Mouse (Mus musculus) c-Kit-positive CD71-negative TER-119-negative erythroid progenitor cells, embryonic 14.5 days (primary cell): ENCODE results near the gene Unk.
"Not testable (repeated sequence)": the region's sequence is repeated elsewhere in the genome, so short reads cannot be mapped to it uniquely, and the experiment has no call there.

Experiments used
- DNase-seq: peaks from one replicate; pipeline ENCODE4 v3.0.0-alpha.2; 2013; ENCODE audit warnings: low read depth

The Unk gene

GRCm38 (mm10) chr11:116010146-116010545 is 20.0 kb upstream of the Unk start:
- DNase-seq = no peak

GRCm38 (mm10) chr11:116010948-116011347 is 19.2 kb upstream of the Unk start:
- DNase-seq = no peak

GRCm38 (mm10) chr11:116011529-116012261 is 18.4 kb upstream of the Unk start:
- no peak for DNase-seq

DNA sequence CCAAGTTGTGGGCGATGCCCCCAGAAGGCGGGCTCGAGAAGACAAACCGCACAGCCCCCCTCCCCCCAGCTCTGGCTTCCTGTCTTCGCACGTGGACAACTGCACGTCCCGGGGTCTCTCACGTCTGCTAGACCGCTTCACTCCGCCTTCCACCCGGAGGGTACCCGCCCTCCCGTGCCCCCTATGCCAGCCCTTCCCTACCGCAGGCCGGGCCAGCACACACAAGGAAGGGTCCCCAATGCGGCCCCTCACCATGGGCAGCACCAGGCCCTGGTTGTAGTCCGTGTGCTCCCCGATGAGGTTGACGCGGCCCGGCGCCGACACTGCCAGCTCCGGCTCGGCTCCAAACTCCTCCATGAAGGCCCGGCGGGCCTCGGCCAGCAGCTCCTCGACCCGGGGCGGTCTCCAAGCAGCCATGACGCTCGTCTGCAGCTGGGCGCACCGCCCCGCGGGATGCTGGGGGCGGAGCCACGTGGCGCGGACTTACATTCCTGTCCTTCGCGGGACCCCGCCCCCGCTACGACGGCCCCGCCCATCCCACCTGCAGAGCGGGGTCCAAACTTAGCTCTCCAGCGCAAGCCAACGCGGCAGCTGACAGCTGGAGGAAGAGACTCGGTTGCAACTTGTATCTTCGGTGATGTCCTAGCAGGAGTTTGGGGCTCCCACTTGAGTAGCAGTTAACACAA is 17.7 kb upstream of the Unk start, which contains the start of gene Galk1:
Galk1 (minus strand) TSS at position 458 of the 686 bp plus-strand sequence.
- peak; percentile 76 for DNase-seq

- no peak for DNase-seq
Observed at GRCm38 (mm10) chr11:116014821-116015220, 15.3 kb upstream of the Unk start.

DNA sequence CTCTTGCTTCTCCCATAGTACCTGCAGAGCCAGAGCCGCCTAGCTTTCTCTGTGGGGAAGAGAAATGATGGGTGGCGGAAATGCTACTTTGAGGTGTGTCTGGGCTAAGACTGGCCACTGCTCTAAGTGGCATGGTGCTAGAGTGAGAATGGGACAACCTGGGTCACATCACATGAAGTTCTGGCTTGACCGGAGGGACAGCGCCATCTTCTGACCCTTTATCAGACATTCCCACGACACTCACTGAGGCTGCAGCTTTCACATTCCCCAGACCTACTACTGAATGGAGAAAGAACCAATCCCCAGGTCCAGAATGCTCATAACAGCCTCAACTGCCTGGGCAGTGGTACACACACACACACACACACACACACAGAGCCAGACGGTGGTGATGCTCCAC is 12.0 kb upstream of the Unk start:
- no peak for DNase-seq

DNA sequence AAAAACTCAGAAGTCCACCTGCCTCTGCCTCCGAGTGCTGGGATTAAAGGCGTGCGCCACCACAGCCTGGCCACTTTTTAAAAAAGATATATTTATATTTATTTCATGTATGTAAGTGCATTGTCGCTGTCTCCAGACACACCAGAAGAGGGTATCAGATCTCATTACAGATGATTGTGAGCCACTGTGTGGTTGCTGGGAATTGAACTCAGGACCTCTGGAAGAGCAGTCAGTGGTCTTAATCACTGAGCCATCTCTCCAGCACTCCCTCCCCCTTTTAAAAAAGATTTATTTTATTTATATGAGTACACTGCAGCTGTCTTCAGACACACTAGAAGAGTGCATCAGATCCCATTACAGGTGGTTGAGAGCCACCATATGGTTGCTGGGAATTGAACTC is 11.3 kb upstream of the Unk start:
- DNase-seq = not testable (repeated sequence)

DNA sequence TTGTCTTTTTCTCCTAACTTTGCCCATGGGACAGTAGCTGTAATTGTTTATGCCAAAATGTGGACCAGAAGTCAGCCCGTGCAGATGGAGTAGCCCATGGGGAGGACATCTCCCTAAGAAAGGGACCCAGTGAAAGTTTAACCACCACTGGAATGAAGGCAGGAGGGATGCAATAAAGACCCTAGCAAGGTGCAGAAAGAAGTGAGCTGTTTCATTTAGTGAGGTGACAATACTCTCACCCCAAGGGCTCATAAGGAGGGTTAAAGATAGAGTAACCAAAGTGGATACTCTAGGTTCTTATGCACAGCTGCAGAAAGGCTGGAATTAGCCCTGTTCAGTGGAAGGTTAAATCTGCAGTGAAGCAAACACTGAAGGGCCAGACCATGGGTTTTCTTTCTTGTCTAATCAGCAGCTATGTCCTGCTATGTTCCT is 10.7 kb upstream of the Unk start:
- DNase-seq = no peak

GRCm38 (mm10) chr11:116019976-116020411 is 10.1 kb upstream of the Unk start:
- DNase-seq = no peak

GRCm38 (mm10) chr11:116020519-116020922 is 9.6 kb upstream of the Unk start:
- no peak for DNase-seq

DNA sequence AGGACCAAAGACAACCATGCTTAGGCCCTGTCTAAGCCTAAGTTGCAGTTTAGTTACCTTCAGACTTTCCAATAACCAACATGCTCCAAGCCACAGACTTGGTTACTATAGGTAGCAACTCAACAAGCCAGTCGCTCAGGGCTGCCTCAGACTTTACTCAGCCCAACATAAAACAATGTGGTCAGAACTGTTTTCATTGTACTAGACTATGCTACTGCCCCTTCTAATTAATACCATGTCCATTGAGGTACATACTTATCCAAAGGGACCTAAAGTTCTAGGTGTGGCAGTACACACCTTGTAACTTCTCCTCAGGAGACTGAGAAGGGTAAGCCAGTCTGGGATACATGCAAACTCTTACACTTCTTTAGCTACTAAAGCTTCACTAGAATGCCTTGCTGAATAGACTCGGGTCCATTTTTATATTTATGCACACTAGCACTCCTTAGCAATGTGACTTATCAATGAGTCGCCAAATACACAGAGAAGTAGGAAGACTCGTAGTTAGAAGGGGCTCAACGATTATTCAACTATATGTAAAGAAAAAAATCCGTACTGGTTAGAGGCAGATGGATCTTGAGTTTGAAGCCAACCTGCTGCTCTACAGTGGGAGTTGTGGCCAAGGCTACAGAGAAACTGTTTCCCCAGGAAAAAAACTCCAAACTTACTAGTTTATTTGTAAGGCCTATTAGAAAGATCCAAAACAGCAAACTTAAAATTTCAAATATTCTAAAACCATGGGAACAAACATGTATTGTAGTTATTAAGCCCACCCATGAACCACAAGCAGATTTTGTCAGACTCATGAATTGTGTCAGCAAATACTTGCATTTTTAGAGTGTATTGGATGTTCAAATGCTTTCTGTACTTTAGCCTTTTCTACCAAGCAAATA is 8.5 kb upstream of the Unk start:
- DNase-seq = no peak

DNA sequence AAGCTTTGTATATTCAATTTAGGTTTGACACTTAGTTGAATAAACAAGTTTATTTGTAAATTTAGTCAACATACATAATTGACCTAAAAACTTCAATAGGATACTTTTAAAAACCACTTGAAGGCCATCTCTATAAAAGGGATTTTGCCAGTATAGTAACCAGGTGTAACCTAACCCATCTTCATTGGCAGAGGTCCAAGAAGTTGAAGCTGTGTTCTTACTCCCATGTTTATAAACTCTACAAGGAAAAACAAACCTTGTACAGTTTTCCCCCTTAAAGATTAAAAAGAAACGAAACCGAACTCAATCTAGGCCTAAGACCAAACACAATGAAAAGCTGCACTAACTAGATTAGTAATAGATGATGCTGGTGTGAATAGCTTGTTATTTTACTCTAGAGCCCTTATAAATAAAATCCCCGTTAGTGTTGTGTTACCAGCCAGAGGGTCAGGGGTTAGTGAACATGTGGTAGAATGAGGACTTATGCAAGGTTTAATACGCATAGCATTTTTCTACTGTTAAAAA is 7.8 kb upstream of the Unk start:
- no peak for DNase-seq

GRCm38 (mm10) chr11:116023074-116023770 is 6.9 kb upstream of the Unk start:
- DNase-seq = not testable (repeated sequence)

DNA sequence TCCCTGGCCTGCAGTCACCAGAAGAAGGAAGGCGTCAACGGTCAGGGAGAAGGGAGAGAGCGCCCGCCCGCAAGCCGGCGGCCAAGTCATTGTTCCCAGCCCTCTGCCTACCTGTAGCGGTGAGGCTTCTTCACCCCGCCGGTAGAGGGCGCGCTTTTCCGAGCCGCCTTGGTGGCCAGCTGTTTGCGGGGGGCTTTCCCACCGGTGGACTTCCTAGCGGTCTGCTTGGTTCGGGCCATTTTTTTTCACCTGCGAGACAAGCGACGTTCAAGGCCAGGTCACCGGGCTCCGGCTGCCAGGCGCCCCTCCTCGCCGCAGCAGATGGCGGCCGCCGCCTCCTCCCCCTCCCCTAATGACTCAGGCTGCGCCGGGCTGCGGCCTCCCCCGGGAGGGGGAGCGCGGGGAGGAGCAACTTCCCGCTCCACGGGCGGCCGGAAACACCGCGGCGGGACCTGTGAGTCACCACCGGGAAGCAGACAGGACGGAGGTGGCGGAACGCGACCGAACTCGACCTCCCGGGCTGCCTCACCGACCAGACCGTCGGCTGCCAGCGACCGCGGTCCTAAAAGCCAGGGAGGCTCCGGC is 6.3 kb upstream of the Unk start:
- peak; percentile 72 for DNase-seq

DNA sequence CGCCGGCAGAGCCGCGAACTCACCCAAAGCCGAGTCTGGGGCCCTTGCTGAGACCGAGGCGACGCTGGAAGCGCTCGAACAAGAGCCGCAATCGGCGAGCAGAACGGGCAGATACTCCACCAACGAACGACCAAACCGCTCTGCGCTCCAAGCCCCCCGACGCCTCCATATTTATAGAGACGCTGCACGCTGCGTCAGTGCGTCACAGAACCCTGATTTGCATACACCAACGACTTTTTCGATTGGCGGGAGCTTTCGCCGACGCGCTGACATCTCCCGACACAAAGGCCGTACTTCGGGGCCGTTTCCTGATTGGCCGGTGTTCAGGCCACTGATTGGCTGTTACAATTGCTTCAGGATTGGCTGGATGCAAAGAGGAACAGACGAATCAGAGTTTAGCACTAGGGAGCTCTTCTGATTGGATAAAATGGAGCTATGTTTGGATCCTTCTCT is 5.7 kb upstream of the Unk start:
- peak; percentile 97 for DNase-seq

- DNase-seq = no peak
Observed at GRCm38 (mm10) chr11:116025056-116025845, 4.9 kb upstream of the Unk start.

- no peak for DNase-seq
Observed at GRCm38 (mm10) chr11:116027756-116028155, 2.4 kb upstream of the Unk start, which contains the start of gene H3f3b. Gene H3f3b, minus strand, starts transcription at chr11:116027962.

DNA sequence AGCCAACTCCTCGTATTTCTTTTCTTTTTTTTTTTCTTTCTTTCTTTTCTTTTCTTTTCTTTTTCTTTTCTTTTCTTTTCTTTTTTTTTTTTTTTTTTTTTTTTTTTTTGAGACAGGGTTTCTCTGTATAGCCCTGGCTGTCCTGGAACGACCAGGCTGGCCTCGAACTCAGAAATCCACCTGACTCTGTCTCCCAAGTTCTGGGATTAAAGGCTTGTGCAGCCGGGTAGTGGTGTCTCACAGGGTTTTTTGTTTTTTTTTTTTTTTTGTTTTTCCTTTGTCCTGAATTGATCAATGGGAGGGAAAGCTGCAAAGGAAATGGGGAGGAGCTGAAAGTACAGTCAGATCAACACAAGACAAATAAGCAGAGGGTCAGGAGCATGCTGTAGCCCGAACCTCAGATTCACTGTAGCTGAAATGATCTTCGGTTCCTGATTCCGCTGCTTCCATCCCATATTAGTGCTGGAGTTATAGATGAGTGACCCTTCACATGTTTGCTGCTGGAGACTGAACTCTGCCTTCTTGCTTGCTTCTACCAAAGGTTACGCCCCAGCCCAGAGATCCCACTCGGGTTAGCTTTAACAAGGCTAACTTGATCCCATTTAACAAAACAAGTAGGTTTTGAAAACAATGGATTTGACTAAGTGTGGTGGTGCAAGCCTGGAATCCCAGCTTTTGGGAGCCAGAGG is 1.8 kb upstream of the Unk start:
- no peak for DNase-seq

- DNase-seq = no peak
Observed at GRCm38 (mm10) chr11:116029086-116029865, 846 bp upstream of the Unk start.
